Mouse (Mus musculus) liver, embryonic 14.5 days (tissue): ENCODE results near the gene Tbx2.

Experiments used
- CTCF ChIP-seq: IDR thresholded peaks from 2 replicates; pipeline ENCODE4 v1.5.1; 2016; ENCODE audit warnings: antibody characterized with exemption, low read depth, control low read depth
- EP300 ChIP-seq: IDR thresholded peaks from 2 replicates; pipeline ENCODE4 v1.6.1; 2016; ENCODE audit warnings: antibody characterized with exemption, low read depth

DNA sequence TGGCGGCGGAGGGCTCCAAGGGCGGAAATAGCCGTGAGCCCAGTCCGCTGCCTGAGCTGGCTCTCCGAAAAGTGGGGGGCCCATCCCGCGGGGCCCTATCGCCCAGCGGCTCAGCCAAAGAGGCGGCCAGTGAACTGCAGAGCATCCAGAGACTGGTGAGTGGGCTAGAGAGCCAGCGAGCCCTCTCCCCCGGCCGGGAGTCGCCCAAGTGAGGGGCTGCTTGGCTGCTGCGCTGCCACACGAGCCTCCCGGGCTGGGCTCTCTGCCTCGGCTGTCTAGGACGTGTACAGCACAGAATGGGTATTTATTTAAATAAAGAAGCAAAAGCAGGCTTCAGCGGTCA is 8.4 kb downstream of the Tbx2 start:
- no peak for TF ChIP-seq CTCF
- no peak for TF ChIP-seq EP300
